Mouse (Mus musculus) ES-E14 (cell line): ENCODE measurements around the gene Bzw2.

Source experiments
- CHD2 ChIP-seq: IDR thresholded peaks from 2 replicates; pipeline ENCODE4 v1.6.1; 2014; ENCODE audit warnings: mild to moderate bottlenecking, low read depth, low read length, inconsistent platforms
- MAFK ChIP-seq: IDR thresholded peaks from 2 replicates; pipeline ENCODE4 v1.6.1; 2014; ENCODE audit warnings: mild to moderate bottlenecking, low read depth, low read length, inconsistent platforms; ENCODE audit not compliant: insufficient read depth
- ZC3H11A ChIP-seq: IDR thresholded peaks from 2 replicates; pipeline ENCODE4 v1.6.1; 2012; ENCODE audit warnings: low read depth, mild to moderate bottlenecking, inconsistent platforms, low read length, borderline replicate concordance
- ZNF384 ChIP-seq: IDR thresholded peaks from 2 replicates; pipeline ENCODE4 v1.6.1; 2012; ENCODE audit warnings: low read depth, low read length, inconsistent platforms

- no peak for TF ChIP-seq ZNF384
- no peak for TF ChIP-seq CHD2
- no peak for TF ChIP-seq ZC3H11A
- TF ChIP-seq MAFK = no peak
Measured at GRCm38 (mm10) chr12:36194976-36195375, 37.1 kb upstream of the Bzw2 start.
